Mouse (Mus musculus) ES-Bruce4 (cell line): ENCODE results near the gene Klhl25. TPM values are rescaled to one million over a fixed set of nuclear protein-coding genes. Genes with fewer than 3 reads are reported as not detected.
A peak's percentile ranks its signal among the peaks of the same experiment; 100 is the strongest.
"Not testable (repeated sequence)": the region's sequence is repeated elsewhere in the genome, so short reads cannot be mapped to it uniquely, and the experiment has no call there.

Experiments
- H3K27ac ChIP-seq: 2 replicates; pipeline ENCODE4 v1.5.1; 2012; ENCODE audit warnings: low read length, inconsistent platforms; ENCODE audit not compliant: insufficient read depth
- H3K27me3 ChIP-seq: 2 replicates; pipeline ENCODE4 v1.6.1; 2012; ENCODE audit warnings: mild to moderate bottlenecking, low read length, inconsistent platforms; ENCODE audit not compliant: control insufficient read depth, poor library complexity, insufficient read depth, severe bottlenecking
- H3K36me3 ChIP-seq: 2 replicates; pipeline ENCODE4 v1.6.1; 2012; ENCODE audit warnings: inconsistent platforms, mild to moderate bottlenecking, low read length, moderate library complexity; ENCODE audit not compliant: control insufficient read depth, poor library complexity, insufficient read depth, severe bottlenecking
- H3K4me1 ChIP-seq: one replicate; pipeline ENCODE4 v1.8.1; 2011; ENCODE audit warnings: low read length; ENCODE audit not compliant: control insufficient read depth, insufficient read depth
- H3K4me3 ChIP-seq: 2 replicates; pipeline ENCODE4 v1.5.1; 2011; ENCODE audit warnings: low read depth, mild to moderate bottlenecking, low read length
- H3K9ac ChIP-seq: 2 replicates; pipeline ENCODE4 v1.6.1; 2012; ENCODE audit warnings: low read depth, mild to moderate bottlenecking, inconsistent platforms; ENCODE audit not compliant: poor library complexity, severe bottlenecking
- H3K9me3 ChIP-seq: replicated peaks from 2 replicates; pipeline ENCODE4 v1.6.1; 2012; ENCODE audit warnings: mild to moderate bottlenecking, low read length, inconsistent platforms; ENCODE audit not compliant: control insufficient read depth, poor library complexity, insufficient read depth, severe bottlenecking
- CTCF ChIP-seq: IDR thresholded peaks from one replicate; pipeline ENCODE4 v1.8.1; 2011; ENCODE audit warnings: low read depth, low read length
- EP300 ChIP-seq: IDR thresholded peaks from 2 replicates; pipeline ENCODE4 v1.6.1; 2011; ENCODE audit warnings: low read depth, low read length; ENCODE audit not compliant: insufficient read depth
- POLR2A ChIP-seq: IDR thresholded peaks from one replicate; pipeline ENCODE4 v1.8.1; 2011; ENCODE audit warnings: low read length; ENCODE audit not compliant: insufficient read depth
- polyA plus RNA-seq: library from polyadenylated mRNA; stranded (reverse); fragments of >200 nt; gene quantifications from 2 replicates; pipeline ENCODE4 v1.2.4, GENCODE M21; 2011; ENCODE audit warnings: low read depth; ENCODE audit not compliant: missing spikeins, insufficient read depth, insufficient read length

Gene Klhl25
- polyA plus RNA-seq, 1 experiment, result 10.9 TPM

GRCm38 (mm10) chr7:75840071-75840470 lies 8.0 kb upstream of the Klhl25 start:
- no peaks in the 10 kb centered on the region for H3K4me1 ChIP-seq
- no peaks in the 10 kb centered on the region for H3K9me3 ChIP-seq
- no peaks in the 10 kb centered on the region for H3K36me3 ChIP-seq
- H3K27ac ChIP-seq, result no peak overlapping the region
- H3K4me3 ChIP-seq, result no peak overlapping the region
- TF ChIP-seq EP300, result no peak
- no peak for TF ChIP-seq POLR2A
- TF ChIP-seq CTCF, result no peak
- H3K9ac ChIP-seq, result no peak overlapping the region
- no peaks in the 10 kb centered on the region for H3K27me3 ChIP-seq

GRCm38 (mm10) chr7:75842306-75842705 lies 5.8 kb upstream of the Klhl25 start:
- Histone ChIP-seq H3K36me3 (no peaks in the 10 kb centered on the region), H3K27me3 (no peaks in the 10 kb centered on the region)
- no peak for TF ChIP-seq CTCF
- TF ChIP-seq EP300, result no peak
- no peak for TF ChIP-seq POLR2A

GRCm38 (mm10) chr7:75845936-75846335 lies 2.2 kb upstream of the Klhl25 start:
- Histone ChIP-seq H3K27ac (no peak overlapping the region), H3K9ac (no peak overlapping the region), H3K4me1 (peaks cover 2% of the 10 kb centered on the region), H3K4me3 (no peak overlapping the region), H3K27me3 (no peaks in the 10 kb centered on the region), H3K9me3 (no peaks in the 10 kb centered on the region), H3K36me3 (no peaks in the 10 kb centered on the region)
- TF ChIP-seq POLR2A, result no peak
- TF ChIP-seq EP300, result no peak
- no peak for TF ChIP-seq CTCF

More at GRCm38 (mm10) chr7:75842306-75842705, 5.8 kb upstream of the Klhl25 start:
- Histone ChIP-seq H3K9ac (no peak overlapping the region), H3K9me3 (no peaks in the 10 kb centered on the region), H3K4me3 (no peak overlapping the region), H3K27ac (no peak overlapping the region), H3K4me1 (no peaks in the 10 kb centered on the region)

- peaks cover 2% of the 10 kb centered on the region for H3K4me1 ChIP-seq
- H3K27me3 ChIP-seq, result no peaks in the 10 kb centered on the region
- H3K9me3 ChIP-seq, result no peaks in the 10 kb centered on the region
- H3K4me3 ChIP-seq, result no peak overlapping the region
- no peak for TF ChIP-seq POLR2A
- no peak for TF ChIP-seq EP300
- TF ChIP-seq CTCF, result peak; percentile 22
- no peak overlapping the region for H3K9ac ChIP-seq
- H3K36me3 ChIP-seq, result no peaks in the 10 kb centered on the region
- H3K27ac ChIP-seq, result no peak overlapping the region
Observed at GRCm38 (mm10) chr7:75846942-75847341, 1.2 kb upstream of the Klhl25 start.

- Histone ChIP-seq H3K27me3 (no peaks in the 10 kb centered on the region), H3K9ac (0 out of 2 replicates have a peak overlapping the region, but pooled peaks have one; percentile 17), H3K27ac (no peak overlapping the region), H3K36me3 (no peaks in the 10 kb centered on the region), H3K4me3 (no peak overlapping the region), H3K4me1 (peaks cover 2% of the 10 kb centered on the region), H3K9me3 (no peaks in the 10 kb centered on the region)
- TF ChIP-seq EP300, result no peak
- TF ChIP-seq POLR2A, result no peak
- no peak for TF ChIP-seq CTCF
Observed at GRCm38 (mm10) chr7:75847489-75847888, 621 bp upstream of the Klhl25 start.

- TF ChIP-seq CTCF (no peak), EP300 (no peak), POLR2A (no peak)
- no peaks in the 10 kb centered on the region for H3K9me3 ChIP-seq
- H3K4me3 ChIP-seq, result peak overlapping the region; percentile 67
- H3K4me1 ChIP-seq, result peaks cover 2% of the 10 kb centered on the region
- H3K36me3 ChIP-seq, result no peaks in the 10 kb centered on the region
- H3K27ac ChIP-seq, result no peak overlapping the region
- peak overlapping the region; percentile 54 for H3K9ac ChIP-seq
- no peaks in the 10 kb centered on the region for H3K27me3 ChIP-seq
Observed at GRCm38 (mm10) chr7:75848776-75849670, 913 bp downstream of the Klhl25 start.

- H3K4me1 ChIP-seq, H3K9me3 ChIP-seq, H3K27ac ChIP-seq: not testable (repeated sequence)
Observed at GRCm38 (mm10) chr7:75850396-75850795, 2.3 kb downstream of the Klhl25 start.

More at GRCm38 (mm10) chr7:75850396-75850795, 2.3 kb downstream of the Klhl25 start:
- H3K4me3 ChIP-seq, H3K27me3 ChIP-seq, H3K9ac ChIP-seq, H3K36me3 ChIP-seq: not testable (repeated sequence)
